Mouse (Mus musculus) liver, embryonic 15.5 days (tissue): Measurements from ENCODE around the gene Klb. TPM values are rescaled to one million over a fixed set of nuclear protein-coding genes. Genes with fewer than 3 reads are reported as not detected.

Experiments
- ATAC-seq: fragments of 200-750 bp; cut with Nextera tagmentation; 2 replicates; pipeline ENCODE4 v1.8.0; 2017; ENCODE audit warnings: moderate number of reproducible peaks, mild to moderate bottlenecking, moderate library complexity; ENCODE audit not compliant: insufficient read depth
- H3K27ac ChIP-seq: fragments of 300-500 bp; sonication (generic); replicated peaks from 2 replicates; pipeline ENCODE4 v1.5.1; 2015; ENCODE audit warnings: mild to moderate bottlenecking, inconsistent platforms
- H3K27me3 ChIP-seq: fragments of 300-500 bp; sonication (generic); 2 replicates; pipeline ENCODE4 v1.6.1; 2015; ENCODE audit warnings: mild to moderate bottlenecking, inconsistent platforms
- H3K36me3 ChIP-seq: fragments of 300-500 bp; sonication (generic); replicated peaks from 2 replicates; pipeline ENCODE4 v1.6.1; 2015; ENCODE audit warnings: moderate library complexity, mild to moderate bottlenecking, inconsistent platforms
- H3K4me1 ChIP-seq: fragments of 300-500 bp; sonication (generic); replicated peaks from 2 replicates; pipeline ENCODE4 v1.6.1; 2015; ENCODE audit warnings: inconsistent platforms
- H3K4me2 ChIP-seq: fragments of 300-500 bp; sonication (generic); 2 replicates; pipeline ENCODE4 v1.6.1; 2015; ENCODE audit warnings: moderate library complexity, mild to moderate bottlenecking, inconsistent platforms
- H3K4me3 ChIP-seq: fragments of 300-500 bp; sonication (generic); replicated peaks from 2 replicates; pipeline ENCODE4 v1.5.1; 2015; ENCODE audit warnings: mild to moderate bottlenecking, inconsistent platforms
- H3K9ac ChIP-seq: fragments of 300-500 bp; sonication (generic); 2 replicates; pipeline ENCODE4 v1.6.1; 2015; ENCODE audit warnings: moderate library complexity, mild to moderate bottlenecking, inconsistent platforms
- H3K9me3 ChIP-seq: fragments of 300-500 bp; sonication (generic); replicated peaks from 2 replicates; pipeline ENCODE4 v1.6.1; 2016; ENCODE audit warnings: inconsistent platforms
- WGBS: fragments of 180-500 bp; shearing (Covaris S2); methylation state at CpG from one replicate; pipeline ENCODE4 v1.1.7; 2015; ENCODE audit warnings: mixed read lengths; ENCODE audit not compliant: insufficient replicate concordance; 5-methylcytosine and 5-hydroxymethylcytosine counted together
- polyA plus RNA-seq: library from polyadenylated mRNA; unstranded; fragments of >200 nt; fragmentation: Nextera tagmentation; extraction: Ambion mirVana; gene quantifications from 2 replicates; pipeline ENCODE4 v1.2.1, GENCODE M21; 2015

Klb gene
- polyA plus RNA-seq, 1 experiment from 2014 or later = 12.1 TPM

DNA sequence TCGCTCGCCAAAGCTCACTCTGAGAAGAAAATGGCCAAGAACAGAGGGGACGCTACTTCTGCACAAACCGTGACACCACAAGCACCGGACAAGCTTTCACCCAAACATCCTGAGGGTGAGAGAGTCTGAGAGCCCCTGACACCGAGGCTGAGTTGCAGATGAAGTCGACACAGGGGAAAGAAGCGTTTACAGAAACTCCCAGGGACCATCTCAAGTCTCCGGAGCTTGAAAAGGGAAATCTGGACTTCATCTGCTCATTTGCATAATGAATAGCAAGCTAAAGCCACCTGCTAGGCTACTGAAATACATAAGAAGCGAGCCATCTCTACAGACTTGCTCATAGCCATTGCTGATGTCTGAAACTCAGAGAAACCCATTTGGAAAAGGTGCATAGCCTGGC is 71.0 kb downstream of the Klb start:
- ATAC-seq = no peak
- H3K36me3 ChIP-seq = peaks cover 15% of the 10 kb centered on the region
- no peak overlapping the region for H3K4me3 ChIP-seq
- H3K4me1 ChIP-seq = peaks cover 43% of the 10 kb centered on the region
- H3K4me2 ChIP-seq = peak overlapping the region; percentile 19; the same call in 1 of the 2 replicates
- H3K9ac ChIP-seq = no peak overlapping the region
- 80% methylated on average over 10 of the region's 10 CpGs for WGBS
- H3K27me3 ChIP-seq = no peaks in the 10 kb centered on the region
- no peak overlapping the region for H3K27ac ChIP-seq
- H3K9me3 ChIP-seq = no peaks in the 10 kb centered on the region

- Histone ChIP-seq H3K9ac (no peak overlapping the region), H3K4me2 (no peak overlapping the region), H3K27ac (no peak overlapping the region), H3K4me3 (no peak overlapping the region), H3K4me1 (peaks cover 31% of the 10 kb centered on the region), H3K9me3 (no peaks in the 10 kb centered on the region), H3K27me3 (no peaks in the 10 kb centered on the region), H3K36me3 (peaks cover 15% of the 10 kb centered on the region)
- WGBS = 25% methylated on average over 6 of the region's 6 CpGs
- ATAC-seq = peak; percentile 51; the same call in 1 of the 2 replicates
These were observed 72.7 kb downstream of the Klb start for GRCm38 (mm10) chr5:65420822-65421221.

- H3K4me3 ChIP-seq = no peak overlapping the region
- no peaks in the 10 kb centered on the region for H3K27me3 ChIP-seq
- no peak overlapping the region for H3K27ac ChIP-seq
- 81% methylated on average over 8 of the region's 8 CpGs for WGBS
- no peak for ATAC-seq
- no peaks in the 10 kb centered on the region for H3K9me3 ChIP-seq
- peaks cover 15% of the 10 kb centered on the region for H3K36me3 ChIP-seq
- H3K4me1 ChIP-seq = peaks cover 23% of the 10 kb centered on the region
- no peak overlapping the region for H3K9ac ChIP-seq
- no peak overlapping the region for H3K4me2 ChIP-seq
These were observed 74.7 kb downstream of the Klb start for GRCm38 (mm10) chr5:65422803-65423202.

DNA sequence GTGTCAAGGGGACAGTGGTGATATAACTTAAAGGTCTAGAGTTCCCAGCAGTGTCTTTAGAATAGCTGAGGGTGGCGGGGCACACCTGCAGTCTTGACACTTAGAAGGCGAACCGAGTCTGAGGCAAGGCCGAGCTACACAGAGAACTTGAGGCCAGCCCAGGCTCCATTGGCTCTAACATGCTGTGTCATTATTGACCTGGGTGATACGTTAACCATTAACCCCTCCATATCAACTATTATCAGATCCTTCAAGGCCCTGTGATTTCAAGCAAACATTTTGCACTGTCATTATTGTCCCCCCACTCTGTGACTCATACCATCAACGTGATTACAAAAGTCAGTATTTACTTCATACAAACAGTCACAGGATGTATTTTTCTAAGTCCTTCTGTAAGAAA is 76.1 kb downstream of the Klb start:
- H3K27ac ChIP-seq = no peak overlapping the region
- no peak overlapping the region for H3K4me2 ChIP-seq
- H3K36me3 ChIP-seq = peaks cover 15% of the 10 kb centered on the region
- no peak overlapping the region for H3K9ac ChIP-seq
- no peaks in the 10 kb centered on the region for H3K9me3 ChIP-seq
- no peak overlapping the region for H3K4me3 ChIP-seq
- no peak for ATAC-seq
- peaks cover 19% of the 10 kb centered on the region for H3K4me1 ChIP-seq
- 47% methylated on average over 6 of the region's 6 CpGs for WGBS
- H3K27me3 ChIP-seq = no peaks in the 10 kb centered on the region

GRCm38 (mm10) chr5:65425251-65425650 is 77.1 kb downstream of the Klb start:
- Histone ChIP-seq H3K27me3 (no peaks in the 10 kb centered on the region), H3K9ac (no peak overlapping the region), H3K4me2 (no peak overlapping the region), H3K4me3 (no peak overlapping the region), H3K4me1 (peaks cover 13% of the 10 kb centered on the region), H3K27ac (no peak overlapping the region), H3K36me3 (peaks cover 15% of the 10 kb centered on the region), H3K9me3 (no peaks in the 10 kb centered on the region)
- ATAC-seq = no peak
- 66% methylated on average over 5 of the region's 5 CpGs for WGBS

DNA sequence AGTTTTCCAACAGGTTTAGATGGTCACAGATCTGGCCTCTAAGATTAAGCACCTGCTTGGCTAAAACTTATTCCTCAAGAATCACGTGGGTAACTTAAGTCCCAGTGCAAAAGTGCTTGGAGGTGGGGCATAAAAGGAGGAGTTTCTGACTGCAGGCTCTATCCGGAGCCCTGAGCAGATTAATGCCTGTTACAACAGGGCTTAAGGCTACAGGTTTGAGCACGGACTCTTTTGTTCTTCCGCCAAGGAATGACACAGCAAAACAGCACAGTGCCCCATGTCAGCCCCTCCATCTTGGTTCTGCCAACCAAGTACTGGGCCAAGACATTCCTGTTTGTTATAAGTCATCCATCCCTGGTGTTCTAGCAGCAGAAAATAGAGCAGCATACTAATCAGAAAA is 80.2 kb downstream of the Klb start:
- Histone ChIP-seq H3K27ac (no peak overlapping the region), H3K4me2 (no peak overlapping the region), H3K9me3 (no peaks in the 10 kb centered on the region), H3K4me3 (no peak overlapping the region), H3K36me3 (peaks cover 5% of the 10 kb centered on the region), H3K9ac (no peak overlapping the region), H3K27me3 (no peaks in the 10 kb centered on the region), H3K4me1 (peaks cover 4% of the 10 kb centered on the region)
- no peak for ATAC-seq
- WGBS = 42% methylated on average over 4 of the region's 4 CpGs

GRCm38 (mm10) chr5:65429441-65429840 is 81.3 kb downstream of the Klb start:
- H3K9me3 ChIP-seq = no peaks in the 10 kb centered on the region
- ATAC-seq = no peak
- H3K4me1 ChIP-seq = 0 out of 2 replicates have a peak, but pooled peaks cover 3% of the 10 kb centered on the region
- no peaks in the 10 kb centered on the region for H3K27me3 ChIP-seq
- H3K27ac ChIP-seq = no peak overlapping the region
- no peaks in the 10 kb centered on the region; the same call in 1 of the 2 replicates for H3K36me3 ChIP-seq
- WGBS = 71% methylated on average over 5 of the region's 5 CpGs
- no peak overlapping the region for H3K4me3 ChIP-seq
- H3K9ac ChIP-seq = no peak overlapping the region
- H3K4me2 ChIP-seq = no peak overlapping the region

Other genes with a start within 250 kb of the Klb start
- 4.1 and 4.2 TPM in 2 replicates for gene Klhl5, start 240.8 kb upstream of the Klb start, polyA plus RNA-seq
- gene Wdr19, start 148.6 kb upstream of the Klb start, polyA plus RNA-seq = 0.56 and 0.86 TPM in 2 replicates
- 25.7 and 34.8 TPM in 2 replicates for gene Rfc1, start 12.6 kb upstream of the Klb start, polyA plus RNA-seq
- 510 and 530 TPM in 2 replicates for gene Rpl9, start 43.1 kb downstream of the Klb start, polyA plus RNA-seq
- 34.4 TPM in 2 replicates for gene Lias, start 43.2 kb downstream of the Klb start, polyA plus RNA-seq
- 18.5 and 22.2 TPM in 2 replicates for gene Ugdh, start 87.6 kb downstream of the Klb start, polyA plus RNA-seq
- not detected in 2 replicates for gene Gm43552, start 144.5 kb downstream of the Klb start, polyA plus RNA-seq
- gene Smim14, start 188.9 kb downstream of the Klb start, polyA plus RNA-seq = 45.0 and 45.8 TPM in 2 replicates
- 73.5 and 81.5 TPM in 2 replicates for gene Ube2k, start 188.9 kb downstream of the Klb start, polyA plus RNA-seq